Mouse (Mus musculus) spleen, adult 12 weeks (tissue): ENCODE measurements around the gene Tbccd1.

ENCODE experiments used
- DNase-seq: peaks from one replicate; pipeline ENCODE4 v3.0.0; 2022; ENCODE audit warnings: low spot score

The Tbccd1 gene

GRCm38 (mm10) chr16:22856773-22857172 is 696 bp downstream of the Tbccd1 start:
- DNase-seq, result peak; percentile 21

GRCm38 (mm10) chr16:22852709-22853108 is 4.8 kb downstream of the Tbccd1 start:
- no peak for DNase-seq

- DNase-seq, result no peak
Observed at GRCm38 (mm10) chr16:22848331-22848730, 9.1 kb downstream of the Tbccd1 start.

- no peak for DNase-seq
Observed at GRCm38 (mm10) chr16:22847686-22848085, 9.8 kb downstream of the Tbccd1 start.

- no peak for DNase-seq
Observed at GRCm38 (mm10) chr16:22845481-22845880, 12.0 kb downstream of the Tbccd1 start.

GRCm38 (mm10) chr16:22844834-22845233 is 12.6 kb downstream of the Tbccd1 start:
- no peak for DNase-seq

GRCm38 (mm10) chr16:22844061-22844801 is 13.2 kb downstream of the Tbccd1 start:
- DNase-seq, result peak; percentile 25

GRCm38 (mm10) chr16:22842871-22843270 is 14.6 kb downstream of the Tbccd1 start:
- DNase-seq, result no peak

GRCm38 (mm10) chr16:22839146-22839857 is 18.2 kb downstream of the Tbccd1 start:
- no peak for DNase-seq

GRCm38 (mm10) chr16:22832932-22833525 is 24.4 kb downstream of the Tbccd1 start:
- DNase-seq, result no peak

- no peak for DNase-seq
Observed at GRCm38 (mm10) chr16:22820731-22821130, 36.7 kb downstream of the Tbccd1 start.

GRCm38 (mm10) chr16:22811477-22811876 is 46.0 kb downstream of the Tbccd1 start, which contains the start of gene Crygs:
Crygs (minus strand) TSS chr16:22811577.
- no peak for DNase-seq

- peak; percentile 19 for DNase-seq
Observed at GRCm38 (mm10) chr16:22807468-22808070, 49.9 kb downstream of the Tbccd1 start.

- no peak for DNase-seq
Observed at GRCm38 (mm10) chr16:22802786-22803185, 54.7 kb downstream of the Tbccd1 start.

GRCm38 (mm10) chr16:22800849-22801109 is 56.7 kb downstream of the Tbccd1 start:
- no peak for DNase-seq

GRCm38 (mm10) chr16:22800026-22800848 is 57.2 kb downstream of the Tbccd1 start:
- DNase-seq, result no peak

GRCm38 (mm10) chr16:22798520-22798919 is 58.9 kb downstream of the Tbccd1 start:
- DNase-seq, result no peak

- DNase-seq, result no peak
Observed at GRCm38 (mm10) chr16:22797521-22797920, 59.9 kb downstream of the Tbccd1 start.

- no peak for DNase-seq
Observed at GRCm38 (mm10) chr16:22795497-22795896, 62.0 kb downstream of the Tbccd1 start.

GRCm38 (mm10) chr16:22791235-22791634 is 66.2 kb downstream of the Tbccd1 start:
- DNase-seq, result no peak

GRCm38 (mm10) chr16:22789908-22790367 is 67.5 kb downstream of the Tbccd1 start:
- DNase-seq, result no peak

GRCm38 (mm10) chr16:22782686-22783085 is 74.8 kb downstream of the Tbccd1 start:
- DNase-seq, result no peak
